Mouse (Mus musculus) embryonic fibroblast, embryonic 13.5 days (primary cell): ENCODE measurements at regions not wholly inside any gene's neighbourhood (a gene's known extent, or its start where the extent isn't known, plus 50 kb on each side); places are given as distances from the start of the nearest gene placed in this dataset.

ENCODE experiments used
- CTCF ChIP-seq: IDR thresholded peaks from 2 replicates; pipeline ENCODE4 v1.5.1; 2011; ENCODE audit warnings: mild to moderate bottlenecking, control low read depth, low read length, moderate library complexity, borderline replicate concordance; ENCODE audit not compliant: insufficient read depth
- POLR2A ChIP-seq: IDR thresholded peaks from 2 replicates; pipeline ENCODE4 v1.6.1; 2011; ENCODE audit warnings: low read depth, mild to moderate bottlenecking, control low read depth, low read length, moderate library complexity

DNA sequence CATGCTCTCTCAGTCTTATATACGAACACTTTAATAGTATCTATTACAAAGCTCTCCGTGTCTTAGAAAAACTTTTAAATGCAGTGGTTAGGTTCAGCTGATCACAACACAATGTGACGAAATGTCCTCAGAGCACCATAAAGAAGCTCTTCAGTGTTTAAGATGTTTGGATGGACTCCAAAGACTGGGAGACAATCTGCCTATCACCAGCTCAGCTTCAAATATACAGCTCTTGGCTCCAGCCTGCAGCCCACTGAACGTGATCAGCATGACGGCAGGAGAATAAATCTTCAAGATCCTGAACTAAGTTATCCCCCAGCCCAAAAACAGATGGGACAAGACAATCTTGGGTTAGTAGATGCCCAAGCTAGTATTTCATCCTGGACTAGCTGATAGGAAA is 116.7 kb upstream of the Hnrnpa3 start:
- TF ChIP-seq CTCF = no peak
- no peak for TF ChIP-seq POLR2A
